Mouse (Mus musculus) small intestine, adult 2 months (tissue): ENCODE measurements around the gene Gucd1.

Experiments used
- CTCF ChIP-seq: fragments of 200-500 bp; IDR thresholded peaks from 2 replicates; pipeline ENCODE4 v1.5.1; 2012; ENCODE audit warnings: low read depth, mild to moderate bottlenecking, control low read depth, inconsistent platforms, low read length, moderate library complexity, mixed read lengths; ENCODE audit not compliant: insufficient replicate concordance, insufficient read length; ENCODE audit errors: extremely low read depth
- POLR2A ChIP-seq: fragments of 200-500 bp; IDR thresholded peaks from 2 replicates; pipeline ENCODE4 v1.6.1; 2012; ENCODE audit warnings: low read depth, mild to moderate bottlenecking, control low read depth, inconsistent platforms, low read length, moderate library complexity

DNA sequence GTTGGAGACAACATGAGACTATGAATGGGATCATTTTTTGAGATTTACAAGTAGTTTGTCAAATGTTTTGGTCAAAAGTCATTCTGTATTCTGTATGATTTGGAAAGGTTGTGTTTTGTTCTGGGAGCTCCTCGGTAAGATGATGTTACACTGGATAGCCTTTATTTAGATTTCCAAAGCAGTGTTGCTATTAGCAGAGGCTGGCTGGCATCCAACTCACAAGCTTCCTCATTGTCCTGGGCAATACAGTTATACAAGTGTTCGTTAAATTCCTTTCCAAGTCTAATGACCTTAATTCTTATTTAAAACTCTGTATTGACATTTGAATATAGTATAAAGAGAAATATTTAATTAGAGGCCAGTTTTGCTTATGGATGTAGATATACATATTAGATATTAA is 172.5 kb downstream of the Gucd1 start:
- TF ChIP-seq CTCF (no peak), POLR2A (no peak)
